In genomic region chr1:55265447-55265846, GRCm38 (mm10) we compare ENCODE assay signal across 22 mouse cellular contexts. TPM values are rescaled to one million over a fixed set of nuclear protein-coding genes. Genes with fewer than 3 reads are reported as not detected.
DNase-seq lines count a peak whose midpoint lies in the region; ATAC-seq and TF ChIP-seq lines count a peak whose summit lies in the region.
"Had no signal": no experiment of that assay in that cellular context is flagged by ENCODE, and none has a peak within 500 bp of the region (broad histone marks: within the 10 kb centered on the region; RNA-seq: fewer than 3 reads in every experiment).

No protein-coding gene starts in this region.

- ATAC-seq in megakaryocyte progenitor cell, adult 5-6 weeks (replicated peaks; ENCODE audit: poor library complexity): peak; percentile 74
- ATAC-seq: inflammation-experienced regulatory T-cells, adult 6 months; lung, postnatal 0 days had no signal

- no peak for DNase-seq in gastrocnemius, adult 2 months
- DNase-seq in gastrocnemius, postnatal 25 days: no peak
- DNase-seq in layer of hippocampus, adult 2 months (ENCODE audit: low spot score in 2 of 2): no peak
- DNase-seq in layer of hippocampus, adult 18-20 months (ENCODE audit: low spot score in 2 of 2): no peak
- peak; percentile 52 for DNase-seq in A20 (ENCODE audit: low read depth, low spot score)
- no peak for DNase-seq in lung, postnatal 4 days
- DNase-seq in left cerebral cortex, adult 8-10 months (ENCODE audit: low spot score in 2 of 2): no peak
- DNase-seq: adrenal gland, adult 2 months; cerebellum, adult 11 months; cerebellum, postnatal 10 days; heart, postnatal 14 days; kidney, adult 9 months; kidney, postnatal 25 days; thymus, postnatal 36 days had no signal

- H3K27ac ChIP-seq in gastrocnemius, adult 2 months: no peak overlapping the region
- H3K27ac ChIP-seq in layer of hippocampus, adult 2 months: no peak overlapping the region
- H3K27ac ChIP-seq: embryonic facial prominence, embryonic 10.5 days; limb, embryonic 10.5 days; midbrain, embryonic 12.5 days had no signal

- TF ChIP-seq CTCF in gastrocnemius, adult 2 months (IDR thresholded peaks at IDR 0.05): peak; percentile 8; the same call in 1 of the 2 replicates
- peak; percentile 68 for TF ChIP-seq CTCF in layer of hippocampus, adult 2 months (conservative IDR thresholded peaks at IDR 0.05)

- no peak overlapping the region for H3K4me3 ChIP-seq in gastrocnemius, adult 2 months
- H3K4me3 ChIP-seq in layer of hippocampus, adult 2 months: no peak overlapping the region
- H3K4me3 ChIP-seq: embryonic facial prominence, embryonic 10.5 days; heart, embryonic 12.5 days; limb, embryonic 10.5 days; midbrain, embryonic 12.5 days; myocyte had no signal

- intact Hi-C loops in gastrocnemius, adult 2 months (cut with DNase I): no loop called here

RNA-seq across cellular contexts. Expression of gene Mars2, which starts 28.5 kb away (rescaled TPM):
- 1 to 10 TPM; 2.8 to 3.6 TPM for total RNA-seq in gastrocnemius, adult 2 months (2021)
- total RNA-seq in gastrocnemius, postnatal 25 days (2021): 1 to 10 TPM; 2.7 to 2.8 TPM
- 1 to 10 TPM; 8.8 to 9.5 TPM for total RNA-seq in layer of hippocampus, adult 2 months (2021)
- 1 to 10 TPM; 8.1 to 8.6 TPM for total RNA-seq in layer of hippocampus, adult 18-20 months (2021)
- total RNA-seq in megakaryocyte progenitor cell, adult 5-6 weeks (2015): 6.8 and 8.2 TPM in 2 replicates
- total RNA-seq in megakaryocyte progenitor cell, adult 5-6 weeks (2017): 8.5 and 10.4 TPM in 2 replicates
- total RNA-seq in left cerebral cortex, adult 8-10 months (2022): 1 to 10 TPM; 7.6 to 8.5 (median 8.3) TPM

RNA-seq across cellular contexts. Expression of gene Rftn2, which starts 38.9 kb away (rescaled TPM):
- 1 to 10 TPM; 3.3 to 4.9 TPM for total RNA-seq in gastrocnemius, adult 2 months (2021)
- total RNA-seq in gastrocnemius, postnatal 25 days (2021): 1 to 10 TPM; 4.7 to 5.1 TPM
- total RNA-seq in layer of hippocampus, adult 2 months (2021): 10 to 100 TPM; 32.2 to 35.8 TPM
- total RNA-seq in layer of hippocampus, adult 18-20 months (2021): 10 to 100 TPM; 35.6 to 36.4 TPM
- total RNA-seq in megakaryocyte progenitor cell, adult 5-6 weeks (2015): 0.71 and 0.86 TPM in 2 replicates
- total RNA-seq in megakaryocyte progenitor cell, adult 5-6 weeks (2017): 1.3 and 2.5 TPM in 2 replicates
- total RNA-seq in left cerebral cortex, adult 8-10 months (2022): 10 to 100 TPM; 25.6 to 27.1 (median 26.6) TPM

Comparison
In these comparisons a context has a peak if more than half of its experiments do, and no peak if none do; other contexts are left out.
1. RNA of gene Rftn2, which starts 38.9 kb away (total RNA-seq): 35.6 to 36.4 TPM in layer of hippocampus, adult 18-20 months, 32.2 to 35.8 TPM in layer of hippocampus, adult 2 months and 25.6 to 27.1 TPM in left cerebral cortex, adult 8-10 months; 4.7 to 5.1 TPM in gastrocnemius, postnatal 25 days, 3.3 to 4.9 TPM in gastrocnemius, adult 2 months and 0.71 to 2.5 TPM in megakaryocyte progenitor cell, adult 5-6 weeks; every median in the first group is over 4 times any median in the second.